Mouse (Mus musculus) hindbrain, embryonic 12.5 days (tissue): Measurements from ENCODE around the gene Slc35d3. TPM values are rescaled to one million over a fixed set of nuclear protein-coding genes. Genes with fewer than 3 reads are reported as not detected.

Experiments
- ATAC-seq: fragments of 200-750 bp; cut with Nextera tagmentation; 2 replicates; pipeline ENCODE4 v1.8.0; 2017; ENCODE audit warnings: moderate TSS enrichment; ENCODE audit not compliant: low FRiP score
- H3K27ac ChIP-seq: fragments of 300-500 bp; sonication (generic); 2 replicates; pipeline ENCODE4 v1.5.1; 2016; ENCODE audit warnings: mild to moderate bottlenecking
- H3K27me3 ChIP-seq: fragments of 300-500 bp; sonication (generic); 2 replicates; pipeline ENCODE4 v1.6.1; 2016; ENCODE audit warnings: mild to moderate bottlenecking
- H3K36me3 ChIP-seq: fragments of 300-500 bp; sonication (generic); 2 replicates; pipeline ENCODE4 v1.6.1; 2016; ENCODE audit warnings: mild to moderate bottlenecking
- H3K4me1 ChIP-seq: fragments of 300-500 bp; sonication (generic); 2 replicates; pipeline ENCODE4 v1.6.1; 2016
- H3K4me2 ChIP-seq: fragments of 300-500 bp; sonication (generic); replicated peaks from 2 replicates; pipeline ENCODE4 v1.6.1; 2016; ENCODE audit warnings: mild to moderate bottlenecking
- H3K4me3 ChIP-seq: fragments of 300-500 bp; sonication (generic); 2 replicates; pipeline ENCODE4 v1.5.1; 2016; ENCODE audit warnings: mild to moderate bottlenecking
- H3K9ac ChIP-seq: fragments of 300-500 bp; sonication (generic); 2 replicates; pipeline ENCODE4 v1.6.1; 2016; ENCODE audit warnings: mild to moderate bottlenecking, moderate library complexity
- H3K9me3 ChIP-seq: fragments of 300-500 bp; sonication (generic); replicated peaks from 2 replicates; pipeline ENCODE4 v1.6.1; 2016; ENCODE audit warnings: mild to moderate bottlenecking
- WGBS: fragments of 180-500 bp; shearing (Covaris S2); methylation state at CpG from one replicate; pipeline ENCODE4 v1.1.7; 2016; 5-methylcytosine and 5-hydroxymethylcytosine counted together
- polyA plus RNA-seq: library from polyadenylated mRNA; unstranded; fragments of >200 nt; fragmentation: Nextera tagmentation; extraction: Ambion mirVana; gene quantifications from 2 replicates; pipeline ENCODE4 v1.2.1, GENCODE M21; 2016

Gene Slc35d3
- polyA plus RNA-seq, 1 experiment from 2014 or later: 0.79 TPM

DNA sequence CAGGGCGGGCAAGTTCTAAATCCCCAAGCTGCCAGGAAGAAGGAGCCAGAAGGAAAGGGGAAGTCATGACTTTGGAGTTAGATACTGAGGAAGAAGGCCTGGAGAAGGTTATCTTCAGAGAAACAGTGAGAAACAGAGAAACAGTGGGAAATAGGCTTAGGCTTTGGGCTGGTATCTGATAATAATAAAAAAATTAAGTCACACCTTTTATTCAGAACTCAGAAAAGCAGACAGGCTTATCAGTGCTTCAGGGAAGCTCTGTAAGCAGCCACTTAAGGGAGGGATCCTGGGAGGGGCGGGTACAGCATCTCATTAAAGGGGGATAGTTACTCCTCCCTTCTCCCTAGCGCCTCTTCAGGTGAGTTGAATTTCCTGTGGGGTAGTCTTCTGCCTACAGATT is 30.3 kb downstream of the Slc35d3 start:
- no peak for ATAC-seq
- H3K4me1 ChIP-seq: no peaks in the 10 kb centered on the region
- H3K36me3 ChIP-seq: no peaks in the 10 kb centered on the region
- H3K4me3 ChIP-seq: no peak overlapping the region
- no peak overlapping the region for H3K9ac ChIP-seq
- H3K9me3 ChIP-seq: no peaks in the 10 kb centered on the region
- H3K4me2 ChIP-seq: no peak overlapping the region
- 57% methylated on average over 3 of the region's 3 CpGs for WGBS
- no peaks in the 10 kb centered on the region for H3K27me3 ChIP-seq
- H3K27ac ChIP-seq: no peak overlapping the region

DNA sequence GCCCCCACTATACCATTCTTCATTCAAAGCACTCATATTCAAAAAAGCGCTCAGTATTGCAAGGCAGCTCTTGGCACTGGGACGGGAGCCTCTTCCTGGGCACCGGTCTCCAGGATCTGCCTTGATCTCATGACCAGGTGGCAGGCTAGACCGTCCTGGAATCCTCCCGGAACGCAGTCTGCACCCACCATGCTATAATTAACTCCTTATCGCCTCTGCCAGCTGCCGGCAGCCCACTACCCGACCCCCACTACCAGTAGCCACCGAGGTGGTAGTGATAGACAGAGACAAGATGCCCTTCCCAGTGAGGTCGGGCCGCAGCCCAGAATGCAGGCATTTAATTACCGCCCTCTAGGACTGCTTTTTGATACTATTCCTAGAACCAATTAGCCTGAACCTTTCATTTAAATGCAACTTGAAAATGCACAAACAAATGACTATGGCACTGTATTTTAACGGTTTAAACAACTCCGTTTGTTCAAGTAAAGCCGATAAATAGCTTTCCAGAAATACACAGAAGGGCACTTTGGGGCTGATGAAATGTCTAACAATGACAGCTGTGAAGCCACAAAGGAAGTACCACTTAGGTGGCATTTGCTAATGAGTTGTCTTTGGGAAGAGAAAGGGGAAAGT is 32.4 kb downstream of the Slc35d3 start:
- Histone ChIP-seq H3K27me3 (no peaks in the 10 kb centered on the region), H3K9me3 (no peaks in the 10 kb centered on the region), H3K27ac (no peak overlapping the region), H3K9ac (no peak overlapping the region), H3K4me3 (no peak overlapping the region), H3K4me2 (no peak overlapping the region), H3K36me3 (no peaks in the 10 kb centered on the region), H3K4me1 (0 out of 2 replicates have a peak, but pooled peaks cover 4% of the 10 kb centered on the region)
- no peak for ATAC-seq
- whole genome bisulfite sequencing: 63% methylated on average over 16 of the region's 16 CpGs

DNA sequence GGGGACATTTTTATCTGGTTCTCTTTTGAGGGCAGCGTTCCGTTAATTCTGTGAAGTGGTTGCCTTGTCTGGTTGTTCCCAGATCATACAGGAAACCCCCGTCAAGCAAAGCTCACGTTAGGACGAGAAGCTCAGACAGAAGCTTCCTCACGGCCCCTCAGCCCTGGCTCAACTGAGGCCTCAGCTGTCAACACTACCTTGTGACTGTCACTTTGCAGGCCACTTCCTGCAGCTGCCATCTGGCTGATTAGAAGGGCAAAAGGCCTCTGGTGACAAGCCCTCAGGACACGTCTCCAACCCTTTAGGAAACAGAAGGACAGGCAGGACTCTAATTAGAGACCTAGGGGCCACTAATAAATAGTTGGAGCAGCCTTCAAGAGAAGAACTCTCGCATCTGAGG is 35.9 kb downstream of the Slc35d3 start:
- H3K9ac ChIP-seq: no peak overlapping the region
- ATAC-seq: no peak
- H3K4me2 ChIP-seq: no peak overlapping the region
- no peaks in the 10 kb centered on the region for H3K36me3 ChIP-seq
- H3K9me3 ChIP-seq: no peaks in the 10 kb centered on the region
- 42% methylated on average over 8 of the region's 8 CpGs for WGBS
- no peak overlapping the region for H3K4me3 ChIP-seq
- H3K27ac ChIP-seq: no peak overlapping the region
- H3K4me1 ChIP-seq: 0 out of 2 replicates have a peak, but pooled peaks cover 4% of the 10 kb centered on the region
- H3K27me3 ChIP-seq: no peaks in the 10 kb centered on the region

DNA sequence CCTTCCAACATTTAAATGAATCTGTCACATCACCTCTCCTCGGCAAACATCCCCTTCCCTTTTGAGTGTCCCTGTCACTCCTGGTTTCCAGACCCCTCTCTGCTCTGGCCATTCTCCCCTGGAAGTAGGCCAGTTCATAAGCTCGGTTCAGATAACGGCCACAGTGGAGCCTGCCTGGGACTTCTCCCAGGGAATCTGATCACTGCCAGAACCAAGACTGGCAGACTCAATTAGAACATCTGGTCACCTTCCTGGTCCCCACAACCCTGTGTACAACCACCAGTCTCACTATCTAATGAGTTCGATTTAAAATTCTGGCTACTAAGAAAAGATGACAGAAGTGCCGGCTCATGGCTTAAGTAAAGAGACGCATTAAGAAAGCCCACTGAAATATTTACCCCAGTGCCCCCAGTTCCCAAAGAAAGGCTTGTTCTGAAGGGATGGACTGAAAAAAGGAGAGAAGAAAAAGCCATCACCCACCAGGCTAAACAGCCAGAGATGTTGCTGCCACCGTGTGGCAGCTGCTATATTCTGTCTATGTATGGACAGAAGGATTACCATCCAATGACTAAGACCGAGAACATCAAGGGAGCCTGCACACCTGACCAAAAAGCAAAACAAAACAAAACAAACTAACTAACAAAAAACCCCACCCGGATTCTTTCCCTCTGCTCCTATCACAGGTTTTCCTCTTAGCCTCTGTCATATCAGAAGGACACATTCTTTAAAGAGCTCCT is 39.7 kb downstream of the Slc35d3 start:
- Histone ChIP-seq H3K4me3 (no peak overlapping the region), H3K4me2 (no peak overlapping the region), H3K27me3 (no peaks in the 10 kb centered on the region), H3K9me3 (no peaks in the 10 kb centered on the region), H3K36me3 (no peaks in the 10 kb centered on the region), H3K4me1 (0 out of 2 replicates have a peak, but pooled peaks cover 4% of the 10 kb centered on the region), H3K9ac (no peak overlapping the region), H3K27ac (no peak overlapping the region)
- 65% methylated on average over 9 of the region's 9 CpGs for WGBS
- no peak for ATAC-seq

DNA sequence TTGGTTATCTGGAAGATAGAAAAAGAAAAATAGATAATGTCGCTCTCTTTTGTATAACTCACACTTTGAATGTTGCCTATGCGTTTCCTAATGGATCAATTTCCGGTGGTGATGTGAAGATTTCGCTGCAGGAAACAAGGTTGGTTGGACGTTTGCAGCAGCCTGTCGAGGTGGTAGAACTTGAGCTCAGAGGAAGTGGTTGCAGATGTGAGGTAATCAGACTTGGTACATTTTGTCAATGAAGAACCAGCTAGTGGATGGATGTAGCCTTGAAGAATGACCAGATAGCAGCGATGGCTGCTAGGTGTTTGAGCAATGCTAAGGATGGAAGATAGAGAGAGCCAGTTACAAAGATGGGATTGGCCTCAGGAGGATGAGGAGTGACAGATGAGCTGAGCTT is 46.5 kb downstream of the Slc35d3 start:
- WGBS: 89% methylated on average over 7 of the region's 7 CpGs
- H3K4me1 ChIP-seq: no peaks in the 10 kb centered on the region
- ATAC-seq: no peak
- no peaks in the 10 kb centered on the region for H3K27me3 ChIP-seq
- H3K4me3 ChIP-seq: no peak overlapping the region
- H3K27ac ChIP-seq: no peak overlapping the region
- no peak overlapping the region for H3K4me2 ChIP-seq
- H3K9ac ChIP-seq: no peak overlapping the region
- no peaks in the 10 kb centered on the region for H3K36me3 ChIP-seq
- no peaks in the 10 kb centered on the region for H3K9me3 ChIP-seq

DNA sequence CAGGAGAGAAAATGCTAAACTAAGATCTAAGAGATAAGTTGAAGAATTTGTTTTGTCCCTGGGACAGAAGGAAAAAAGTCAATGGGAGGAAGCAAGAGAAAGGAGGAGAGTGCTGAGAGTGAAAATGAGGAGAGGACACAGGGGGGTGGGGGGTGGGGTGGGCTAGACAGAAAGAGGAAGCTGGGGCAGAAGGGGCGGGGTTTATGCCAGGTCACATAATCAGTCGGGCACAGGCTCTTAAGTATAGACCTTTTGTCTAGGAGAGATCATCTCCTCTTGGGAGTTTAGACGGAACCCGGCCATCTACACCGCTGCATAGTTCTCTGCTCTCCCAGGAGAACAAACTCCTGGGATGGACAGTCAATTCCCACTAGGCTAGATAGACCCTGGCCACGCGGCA is 48.3 kb downstream of the Slc35d3 start:
- H3K9ac ChIP-seq: no peak overlapping the region
- H3K9me3 ChIP-seq: no peaks in the 10 kb centered on the region
- no peaks in the 10 kb centered on the region for H3K36me3 ChIP-seq
- no peak overlapping the region for H3K27ac ChIP-seq
- H3K4me1 ChIP-seq: no peaks in the 10 kb centered on the region
- no peak overlapping the region for H3K4me2 ChIP-seq
- no peak overlapping the region for H3K4me3 ChIP-seq
- WGBS: 87% methylated on average over 7 of the region's 7 CpGs
- ATAC-seq: no peak
- no peaks in the 10 kb centered on the region for H3K27me3 ChIP-seq

Other genes with a start within 250 kb of the Slc35d3 start
- gene Il22ra2, start 229.5 kb downstream of the Slc35d3 start, polyA plus RNA-seq: not detected in 2 replicates
- 0.09 TPM in 1 of 2 replicates, not detected in the other for gene Il20ra, start 138.9 kb downstream of the Slc35d3 start, polyA plus RNA-seq
- gene Pex7, start 56.2 kb upstream of the Slc35d3 start, polyA plus RNA-seq: 29.3 and 30.1 TPM in 2 replicates
- 1.3 TPM in 2 replicates for gene Map3k5, start 83.0 kb upstream of the Slc35d3 start, polyA plus RNA-seq